Mouse (Mus musculus): ENCODE data around the gene Gzmf. TPM values are rescaled to one million over a fixed set of nuclear protein-coding genes. Genes with fewer than 3 reads are reported as not detected.

Gene Gzmf
- polyA plus RNA-seq, 1 experiment from 2014 or later: not detected

Other genes with a start within 250 kb of the Gzmf start
- gene Mcpt1, start 193.4 kb downstream of the Gzmf start, polyA plus RNA-seq (2018): not detected in 3 replicates
- gene Mcpt9, start 180.9 kb downstream of the Gzmf start, polyA plus RNA-seq (2018): not detected in 3 replicates
- gene Mcpt2, start 169.4 kb downstream of the Gzmf start, polyA plus RNA-seq (2018): not detected in 3 replicates
- not detected in 3 replicates for gene Mcpt4, start 149.1 kb downstream of the Gzmf start, polyA plus RNA-seq (2018)
- gene Mcpt8, start 126.1 kb downstream of the Gzmf start, polyA plus RNA-seq (2018): 0.23 TPM in 1 of 3 replicates, not detected in the others
- 0.37 to 1.1 TPM in 2 of 3 replicates, not detected in the other for gene Ctsg, start 108.8 kb downstream of the Gzmf start, polyA plus RNA-seq (2018)
- not detected in 3 replicates for gene Gzme, start 90.8 kb downstream of the Gzmf start, polyA plus RNA-seq (2018)
- not detected in 3 replicates for gene Gzmd, start 78.8 kb downstream of the Gzmf start, polyA plus RNA-seq (2018)
- gene Gzmg, start 51.8 kb downstream of the Gzmf start, polyA plus RNA-seq (2018): not detected in 3 replicates
- gene Gzmn, start 36.8 kb downstream of the Gzmf start, polyA plus RNA-seq (2018): not detected in 3 replicates
- gene Gzmc, start 23.2 kb upstream of the Gzmf start, polyA plus RNA-seq (2018): not detected in 3 replicates
- 0.16 TPM in 1 of 3 replicates, not detected in the others for gene Gzmb, start 50.8 kb upstream of the Gzmf start, polyA plus RNA-seq (2018)
- gene Atp12a, start 153.7 kb upstream of the Gzmf start, polyA plus RNA-seq (2018): not detected in 3 replicates
- 0.77 to 0.98 TPM (median 0.85 TPM) in 3 replicates for gene Rnf17, start 191.2 kb upstream of the Gzmf start, polyA plus RNA-seq (2018)